Mouse (Mus musculus) liver, embryonic 11.5 days (tissue): ENCODE measurements around the gene Fastkd1. TPM values are rescaled to one million over a fixed set of nuclear protein-coding genes. Genes with fewer than 3 reads are reported as not detected.

Experiments used
- ATAC-seq: fragments of 200-750 bp; cut with Nextera tagmentation; replicated peaks from 2 replicates; pipeline ENCODE4 v1.8.0; 2017; ENCODE audit warnings: moderate number of reproducible peaks, mild to moderate bottlenecking, moderate TSS enrichment, moderate library complexity; ENCODE audit not compliant: low FRiP score
- DNase-seq: peaks from one replicate; pipeline ENCODE4 v3.0.0-alpha.2; 2017; ENCODE audit warnings: low spot score
- H3K27ac ChIP-seq: fragments of 300-500 bp; sonication (generic); 2 replicates; pipeline ENCODE4 v1.5.1; 2014; ENCODE audit warnings: mild to moderate bottlenecking, low read depth, low read length, control low read depth
- H3K27me3 ChIP-seq: fragments of 300-500 bp; sonication (generic); replicated peaks from 2 replicates; pipeline ENCODE4 v1.6.1; 2014; ENCODE audit warnings: low read length, mixed read lengths; ENCODE audit not compliant: control insufficient read depth, insufficient read depth
- H3K36me3 ChIP-seq: fragments of 300-500 bp; sonication (generic); 2 replicates; pipeline ENCODE4 v1.6.1; 2014; ENCODE audit warnings: mild to moderate bottlenecking, low read length, moderate library complexity, mixed read lengths; ENCODE audit not compliant: control insufficient read depth, insufficient read depth
- H3K4me1 ChIP-seq: fragments of 300-500 bp; sonication (generic); replicated peaks from 2 replicates; pipeline ENCODE4 v1.6.1; 2014; ENCODE audit warnings: low read length, mixed read lengths; ENCODE audit not compliant: control insufficient read depth, insufficient read depth
- H3K4me2 ChIP-seq: fragments of 300-500 bp; sonication (generic); 2 replicates; pipeline ENCODE4 v1.6.1; 2014; ENCODE audit warnings: mild to moderate bottlenecking, control low read depth, moderate library complexity
- H3K4me3 ChIP-seq: fragments of 300-500 bp; sonication (generic); 2 replicates; pipeline ENCODE4 v1.5.1; 2014; ENCODE audit warnings: low read depth, low read length, control low read depth
- H3K9ac ChIP-seq: fragments of 300-500 bp; sonication (generic); 2 replicates; pipeline ENCODE4 v1.6.1; 2014; ENCODE audit warnings: low read depth, low read length, control low read depth
- H3K9me3 ChIP-seq: fragments of 300-500 bp; sonication (generic); 2 replicates; pipeline ENCODE4 v1.6.1; 2016; ENCODE audit warnings: low read length, inconsistent platforms, mixed read lengths; ENCODE audit not compliant: control insufficient read depth
- WGBS: fragments of 180-500 bp; shearing (Covaris S2); extraction: QIAGEN DNeasy Blood & Tissue Kit; methylation state at CpG from one replicate; pipeline ENCODE4 v1.1.7; 2014; 5-methylcytosine and 5-hydroxymethylcytosine counted together
- polyA plus RNA-seq: library from polyadenylated mRNA; unstranded; fragments of >200 nt; fragmentation: Nextera tagmentation; extraction: Ambion mirVana; gene quantifications from 2 replicates; pipeline ENCODE4 v1.2.1, GENCODE M21; 2014

Fastkd1 gene
- polyA plus RNA-seq, 1 experiment from 2014 or later, result 17.0 TPM

- Histone ChIP-seq H3K9ac (no peak overlapping the region), H3K4me1 (no peaks in the 10 kb centered on the region), H3K9me3 (no peaks in the 10 kb centered on the region), H3K4me3 (no peak overlapping the region), H3K27ac (no peak overlapping the region), H3K27me3 (no peaks in the 10 kb centered on the region), H3K36me3 (no peaks in the 10 kb centered on the region), H3K4me2 (no peak overlapping the region)
- no peak for ATAC-seq
- DNase-seq, result no peak
- 73% methylated on average over 5 of the region's 5 CpGs for WGBS
These were observed 810 bp upstream of the Fastkd1 start for GRCm38 (mm10) chr2:69714126-69714525.

- no peaks in the 10 kb centered on the region for H3K36me3 ChIP-seq
- WGBS, result 29% methylated on average over 4 of the region's 4 CpGs
- peak overlapping the region; percentile 77 for H3K4me3 ChIP-seq
- H3K4me1 ChIP-seq, result no peaks in the 10 kb centered on the region
- H3K9ac ChIP-seq, result peak overlapping the region; percentile 71; the same call in 1 of the 2 replicates
- no peaks in the 10 kb centered on the region for H3K27me3 ChIP-seq
- peak overlapping the region; percentile 82 for H3K4me2 ChIP-seq
- no peaks in the 10 kb centered on the region for H3K9me3 ChIP-seq
- H3K27ac ChIP-seq, result no peak overlapping the region
- ATAC-seq (no peak; the same call in 1 of the 2 replicates), DNase-seq (no peak)
These were observed 304 bp upstream of the Fastkd1 start for GRCm38 (mm10) chr2:69713626-69714014.

- peak overlapping the region; percentile 82 for H3K4me2 ChIP-seq
- H3K4me3 ChIP-seq, result no peak overlapping the region
- H3K4me1 ChIP-seq, result no peaks in the 10 kb centered on the region
These were observed 1.1 kb downstream of the Fastkd1 start for GRCm38 (mm10) chr2:69712171-69712570.

GRCm38 (mm10) chr2:69700446-69700845, 12.9 kb downstream of the Fastkd1 start:
- Histone ChIP-seq H3K27me3 (no peaks in the 10 kb centered on the region), H3K27ac (no peak overlapping the region), H3K9me3 (no peaks in the 10 kb centered on the region), H3K4me3 (no peak overlapping the region), H3K36me3 (peaks cover 8% of the 10 kb centered on the region; the same call in 1 of the 2 replicates), H3K9ac (no peak overlapping the region), H3K4me1 (no peaks in the 10 kb centered on the region), H3K4me2 (no peak overlapping the region)
- DNase-seq (no peak), ATAC-seq (no peak)
- 93% methylated on average over 8 of the region's 8 CpGs for WGBS

More at GRCm38 (mm10) chr2:69712171-69712570, 1.1 kb downstream of the Fastkd1 start:
- no peaks in the 10 kb centered on the region for H3K27me3 ChIP-seq
- no peaks in the 10 kb centered on the region for H3K9me3 ChIP-seq
- H3K27ac ChIP-seq, result no peak overlapping the region
- WGBS, result 90% methylated on average over 14 of the region's 14 CpGs
- peaks cover under 1% of the 10 kb centered on the region; the same call in 1 of the 2 replicates for H3K36me3 ChIP-seq
- ATAC-seq, result no peak
- H3K9ac ChIP-seq, result no peak overlapping the region
- DNase-seq, result no peak

- H3K27ac ChIP-seq, result no peak overlapping the region
- H3K27me3 ChIP-seq, result no peaks in the 10 kb centered on the region
- no peak for ATAC-seq
- WGBS, result 90% methylated on average over 11 of the region's 11 CpGs
- no peak for DNase-seq
- no peak overlapping the region for H3K9ac ChIP-seq
- no peak overlapping the region for H3K4me3 ChIP-seq
- no peak overlapping the region for H3K4me2 ChIP-seq
- H3K9me3 ChIP-seq, result no peaks in the 10 kb centered on the region
- peaks cover 12% of the 10 kb centered on the region; the same call in 1 of the 2 replicates for H3K36me3 ChIP-seq
- no peaks in the 10 kb centered on the region for H3K4me1 ChIP-seq
These were observed 19.8 kb downstream of the Fastkd1 start for GRCm38 (mm10) chr2:69693501-69693900.

- DNase-seq (no peak), ATAC-seq (no peak)
- H3K27me3 ChIP-seq, result no peaks in the 10 kb centered on the region
- peaks cover 15% of the 10 kb centered on the region; the same call in 1 of the 2 replicates for H3K36me3 ChIP-seq
- H3K4me1 ChIP-seq, result no peaks in the 10 kb centered on the region
- no peak overlapping the region for H3K27ac ChIP-seq
- 91% methylated on average over 6 of the region's 6 CpGs for WGBS
- no peak overlapping the region for H3K4me3 ChIP-seq
- H3K9ac ChIP-seq, result no peak overlapping the region
- H3K4me2 ChIP-seq, result no peak overlapping the region
- H3K9me3 ChIP-seq, result no peaks in the 10 kb centered on the region
These were observed 22.5 kb downstream of the Fastkd1 start for GRCm38 (mm10) chr2:69690843-69691242.

GRCm38 (mm10) chr2:69690214-69690613, 23.1 kb downstream of the Fastkd1 start:
- DNase-seq (no peak), ATAC-seq (no peak)
- 94% methylated on average over 3 of the region's 3 CpGs for WGBS
- Histone ChIP-seq H3K36me3 (peaks cover 15% of the 10 kb centered on the region; the same call in 1 of the 2 replicates), H3K27ac (no peak overlapping the region), H3K4me3 (no peak overlapping the region), H3K4me1 (no peaks in the 10 kb centered on the region), H3K9me3 (no peaks in the 10 kb centered on the region), H3K27me3 (no peaks in the 10 kb centered on the region), H3K4me2 (no peak overlapping the region), H3K9ac (no peak overlapping the region)

GRCm38 (mm10) chr2:69684488-69684887, 28.8 kb downstream of the Fastkd1 start:
- Histone ChIP-seq H3K9ac (no peak overlapping the region), H3K4me2 (no peak overlapping the region), H3K4me3 (no peak overlapping the region), H3K4me1 (no peaks in the 10 kb centered on the region), H3K27ac (no peak overlapping the region), H3K36me3 (peaks cover 4% of the 10 kb centered on the region; the same call in 1 of the 2 replicates), H3K9me3 (no peaks in the 10 kb centered on the region), H3K27me3 (no peaks in the 10 kb centered on the region)
- 87% methylated on average over 3 of the region's 3 CpGs for WGBS
- no peak for ATAC-seq
- DNase-seq, result no peak

GRCm38 (mm10) chr2:69683036-69683805, 30.1 kb downstream of the Fastkd1 start:
- 89% methylated on average over 13 of the region's 13 CpGs for WGBS
- Histone ChIP-seq H3K4me2 (no peak overlapping the region), H3K36me3 (peaks cover 4% of the 10 kb centered on the region; the same call in 1 of the 2 replicates), H3K9ac (no peak overlapping the region), H3K27me3 (no peaks in the 10 kb centered on the region), H3K4me3 (no peak overlapping the region), H3K27ac (no peak overlapping the region), H3K4me1 (no peaks in the 10 kb centered on the region), H3K9me3 (no peaks in the 10 kb centered on the region)
- DNase-seq (no peak), ATAC-seq (no peak)
